ENCODE assay signal across 8 mouse cellular contexts in genomic region chr11:53761822-53762221, GRCm38 (mm10). TPM values are rescaled to one million over a fixed set of nuclear protein-coding genes. Genes with fewer than 3 reads are reported as not detected.
DNase-seq lines count a peak whose midpoint lies in the region; ATAC-seq and TF ChIP-seq lines count a peak whose summit lies in the region.

No protein-coding gene starts in this region.

- peaks cover 42% of the 10 kb centered on the region for H3K4me1 ChIP-seq in kidney, embryonic 14.5 days (ENCODE audit: control insufficient read depth, insufficient read depth, low read length)
- peaks cover 20% of the 10 kb centered on the region for H3K4me1 ChIP-seq in forebrain, embryonic 14.5 days (ENCODE audit: control insufficient read depth, insufficient read depth, low read length)

- ATAC-seq in kidney, embryonic 14.5 days (ENCODE audit: low FRiP score, low TSS enrichment), result no peak
- no peak for ATAC-seq in forebrain, embryonic 14.5 days

- H3K4me2 ChIP-seq in kidney, embryonic 14.5 days (replicated peaks; ENCODE audit: low read depth, low read length), result no peak overlapping the region
- H3K4me2 ChIP-seq in forebrain, embryonic 14.5 days (ENCODE audit: low read length), result no peak overlapping the region

- H3K27me3 ChIP-seq in kidney, embryonic 14.5 days (ENCODE audit: control insufficient read depth, insufficient read depth, low read length), result no peaks in the 10 kb centered on the region
- peaks cover 7% of the 10 kb centered on the region; the same call in 1 of the 2 replicates for H3K27me3 ChIP-seq in forebrain, embryonic 14.5 days (replicated peaks; ENCODE audit: control insufficient read depth, insufficient read depth, low read length)

- no peak overlapping the region for H3K9ac ChIP-seq in kidney, embryonic 14.5 days (ENCODE audit: low read depth, low read length)
- no peak overlapping the region for H3K9ac ChIP-seq in forebrain, embryonic 14.5 days (ENCODE audit: low read length)

- intact Hi-C loops in left cerebral cortex, adult 2 months (cut with DNase I), result no loop called here

- peak overlapping the region; percentile 86; the same call in 1 of the 2 replicates for H3K27ac ChIP-seq in left cerebral cortex, adult 2 months
- peak overlapping the region; percentile 91 for H3K27ac ChIP-seq in kidney, embryonic 14.5 days (ENCODE audit: low read depth, low read length)
- H3K27ac ChIP-seq in forebrain, embryonic 14.5 days (ENCODE audit: low read depth, low read length), result no peak overlapping the region

- 43% methylated on average over 2 of the region's 2 CpGs for WGBS in kidney, embryonic 14.5 days
- WGBS in forebrain, embryonic 14.5 days, result 45% methylated on average over 2 of the region's 2 CpGs

- no peak for DNase-seq in left cerebral cortex, adult 2 months (ENCODE audit: extremely low spot score in 1 of 2, low spot score in 2 of 2)
- DNase-seq in left cerebral cortex, adult 18-20 months (ENCODE audit: low spot score in 2 of 2), result no peak
- DNase-seq in adrenal gland, adult 2 months, result peak; percentile 93
- DNase-seq in heart, adult 11 months, result peak; percentile 99
- peak; percentile 89 to 94 for DNase-seq in lung, postnatal 4 days
- no peak for DNase-seq in forebrain, embryonic 14.5 days (ENCODE audit: low spot score)
- DNase-seq in natural killer cell, adult 2 months (ENCODE audit: low spot score in 2 of 2), result no peak

- TF ChIP-seq CTCF in left cerebral cortex, adult 2 months (IDR thresholded peaks at IDR 0.05), result no peak

- H3K9me3 ChIP-seq in kidney, embryonic 14.5 days (ENCODE audit: control insufficient read depth, low read length), result no peaks in the 10 kb centered on the region
- H3K9me3 ChIP-seq in forebrain, embryonic 14.5 days (replicated peaks; ENCODE audit: control insufficient read depth, low read length), result no peaks in the 10 kb centered on the region

- no peaks in the 10 kb centered on the region for H3K36me3 ChIP-seq in kidney, embryonic 14.5 days (ENCODE audit: control insufficient read depth, insufficient read depth, low read length)
- H3K36me3 ChIP-seq in forebrain, embryonic 14.5 days (ENCODE audit: control insufficient read depth, insufficient read depth, low read length), result no peaks in the 10 kb centered on the region

- no peak overlapping the region for H3K4me3 ChIP-seq in left cerebral cortex, adult 2 months
- no peak overlapping the region for H3K4me3 ChIP-seq in kidney, embryonic 14.5 days (ENCODE audit: low read length)
- no peak overlapping the region for H3K4me3 ChIP-seq in forebrain, embryonic 14.5 days (ENCODE audit: low read depth, low read length)

RNA-seq across cellular contexts. Expression of gene Irf1, which starts 8.0 kb away (rescaled TPM):
- 1 to 10 TPM; 6.6 to 8.2 TPM for total RNA-seq in left cerebral cortex, adult 2 months (2021)
- 1 to 10 TPM; 7.8 to 8.3 TPM for total RNA-seq in left cerebral cortex, adult 18-20 months (2021)
- 10 to 100 TPM; 22.7 to 35.5 TPM for total RNA-seq in adrenal gland, adult 2 months (2021)
- polyA plus RNA-seq in adrenal gland, adult 2 months (2012; rRNA removed), result 43.7 and 59.0 TPM in 2 replicates
- polyA plus RNA-seq in kidney, embryonic 14.5 days (2014; fragmentation: Nextera tagmentation; extraction: Ambion mirVana), result 9.7 and 13.2 TPM in 2 replicates
- polyA plus RNA-seq in forebrain, embryonic 14.5 days (2014; fragmentation: Nextera tagmentation; extraction: Ambion mirVana), result 3.0 and 3.8 TPM in 2 replicates

RNA-seq across cellular contexts. Expression of gene Gm17334, which starts 11.2 kb away (rescaled TPM):
- 1 to 10 TPM in 1 of 2 experiments, under 1 TPM in 1; 0.52 to 1.1 TPM for total RNA-seq in left cerebral cortex, adult 2 months (2021)
- under 1 TPM; 0.63 to 0.84 TPM for total RNA-seq in left cerebral cortex, adult 18-20 months (2021)
- total RNA-seq in adrenal gland, adult 2 months (2021), result under 1 TPM; 0.43 to 0.45 TPM
- 1.4 and 1.5 TPM in 2 replicates for polyA plus RNA-seq in adrenal gland, adult 2 months (2012; rRNA removed)
- 0.44 TPM in 1 of 2 replicates, not detected in the other for polyA plus RNA-seq in kidney, embryonic 14.5 days (2014; fragmentation: Nextera tagmentation; extraction: Ambion mirVana)
- polyA plus RNA-seq in forebrain, embryonic 14.5 days (2014; fragmentation: Nextera tagmentation; extraction: Ambion mirVana), result not detected in 2 replicates

RNA-seq across cellular contexts. Expression of gene Il5, which starts 41.2 kb away (rescaled TPM):
- total RNA-seq in left cerebral cortex, adult 2 months (2021), result not detected
- not detected for total RNA-seq in left cerebral cortex, adult 18-20 months (2021)
- total RNA-seq in adrenal gland, adult 2 months (2021), result not detected
- 0.06 and 0.12 TPM in 2 replicates for polyA plus RNA-seq in adrenal gland, adult 2 months (2012; rRNA removed)
- polyA plus RNA-seq in kidney, embryonic 14.5 days (2014; fragmentation: Nextera tagmentation; extraction: Ambion mirVana), result not detected in 2 replicates
- polyA plus RNA-seq in forebrain, embryonic 14.5 days (2014; fragmentation: Nextera tagmentation; extraction: Ambion mirVana), result not detected in 2 replicates

RNA-seq across cellular contexts. Expression of gene Rad50, which starts 54.7 kb away (rescaled TPM):
- total RNA-seq in left cerebral cortex, adult 2 months (2021), result 10 to 100 TPM; 10.9 to 12.0 TPM
- 10 to 100 TPM; 11.1 to 13.1 TPM for total RNA-seq in left cerebral cortex, adult 18-20 months (2021)
- 10 to 100 TPM; 11.6 to 13.8 TPM for total RNA-seq in adrenal gland, adult 2 months (2021)
- polyA plus RNA-seq in adrenal gland, adult 2 months (2012; rRNA removed), result 2.6 and 3.6 TPM in 2 replicates
- 18.3 and 26.4 TPM in 2 replicates for polyA plus RNA-seq in kidney, embryonic 14.5 days (2014; fragmentation: Nextera tagmentation; extraction: Ambion mirVana)
- 10.6 and 11.0 TPM in 2 replicates for polyA plus RNA-seq in forebrain, embryonic 14.5 days (2014; fragmentation: Nextera tagmentation; extraction: Ambion mirVana)

Comparison
In these comparisons a context has a peak if more than half of its experiments do, and no peak if none do; other contexts are left out.
1. DNase-seq: peak in adrenal gland, adult 2 months (single experiment), heart, adult 11 months (single experiment) and lung, postnatal 4 days (2 of 2); none in left cerebral cortex, adult 2 months (0 of 2), left cerebral cortex, adult 18-20 months (0 of 2), forebrain, embryonic 14.5 days (single experiment) and natural killer cell, adult 2 months (0 of 2).